Mouse (Mus musculus): ENCODE results near the gene Gm17783. TPM values are rescaled to one million over a fixed set of nuclear protein-coding genes. Genes with fewer than 3 reads are reported as not detected.
A peak's percentile ranks its signal among the peaks of the same experiment; 100 is the strongest.

Gm17783 gene
- total RNA-seq (2012; rRNA removed) (not detected in 2 replicates), polyA plus RNA-seq (2012; ENCODE audit: insufficient read depth in 1 of 2, insufficient read length in 2 of 2, low read depth in 1 of 2, low replicate concordance in 2 of 2, missing spikeins in 1 of 2) (not detected)

DNA sequence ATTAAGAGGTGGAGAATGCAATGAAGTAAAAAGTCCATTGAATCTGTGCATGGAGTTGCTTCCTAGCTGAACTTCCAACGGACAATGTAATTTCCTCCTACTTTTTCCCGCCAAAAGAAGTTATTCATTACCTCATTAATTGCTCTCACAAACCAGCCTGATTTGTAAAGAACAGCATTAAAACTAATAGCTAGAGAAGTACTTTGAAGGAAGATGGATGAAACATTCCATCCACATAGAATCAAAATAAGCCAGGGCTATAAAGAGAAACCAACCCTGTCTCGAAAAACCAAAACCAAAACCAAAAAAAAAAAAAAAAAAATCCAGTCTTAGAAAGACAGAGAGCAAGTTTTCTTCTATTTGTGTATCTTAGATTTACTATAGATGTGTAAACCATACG, at the start of gene Gm17783:
Gene Gm17783, minus strand, starts transcription at position 101 of the 400 bp plus-strand sequence.
- Histone ChIP-seq H3K27ac (ENCODE audit: control insufficient read depth, low read depth, low read length) (no peak within 1 kb of the TSS), H3K9ac (ENCODE audit: control insufficient read depth, low read depth, low read length, poor library complexity, severe bottlenecking) (no peak within 1 kb of the TSS), H3K79me2 (ENCODE audit: control insufficient read depth, insufficient read depth, low read length, poor library complexity) (no peaks in the 10 kb centered on the region), H3K36me3 (ENCODE audit: control insufficient read depth in 1 of 2, insufficient read depth in 2 of 2, low read length in 2 of 2) (no peaks in the 10 kb centered on the region), H3K4me1 (ENCODE audit: control insufficient read depth in 1 of 2, insufficient read depth in 2 of 2, low read length in 2 of 2) (no peaks in the 10 kb centered on the region), H3K9me3 (replicated peaks; ENCODE audit: insufficient read depth, low read length) (no peaks in the 10 kb centered on the region), H3K4me3 (ENCODE audit: control insufficient read depth in 1 of 2, insufficient read depth in 1 of 2, low read depth in 2 of 2, low read length in 2 of 2) (no peak within 1 kb of the TSS), H3K27me3 (ENCODE audit: control insufficient read depth in 1 of 2, insufficient read depth in 2 of 2, low read length in 2 of 2) (no peaks in the 10 kb centered on the region)
- no peak for TF ChIP-seq POLR2AphosphoS5 (IDR thresholded peaks at IDR 0.05; ENCODE audit: borderline replicate concordance, low read depth, low read length)
- TF ChIP-seq RAD21 (IDR thresholded peaks at IDR 0.05; ENCODE audit: low read depth, low read length) = no peak
- TF ChIP-seq SMC3 (IDR thresholded peaks at IDR 0.05; ENCODE audit: low read depth, low read length) = no peak
- TF ChIP-seq HCFC1 (IDR thresholded peaks at IDR 0.05; ENCODE audit: low read depth, low read length) = no peak
- no peak for TF ChIP-seq NELFE (IDR thresholded peaks at IDR 0.05; ENCODE audit: low read depth, low read length)
- no peak for TF ChIP-seq ETS1 (IDR thresholded peaks at IDR 0.05; ENCODE audit: low read depth, low read length)
- DNase-seq (ENCODE audit: low read depth, low spot score) = no peak

DNA sequence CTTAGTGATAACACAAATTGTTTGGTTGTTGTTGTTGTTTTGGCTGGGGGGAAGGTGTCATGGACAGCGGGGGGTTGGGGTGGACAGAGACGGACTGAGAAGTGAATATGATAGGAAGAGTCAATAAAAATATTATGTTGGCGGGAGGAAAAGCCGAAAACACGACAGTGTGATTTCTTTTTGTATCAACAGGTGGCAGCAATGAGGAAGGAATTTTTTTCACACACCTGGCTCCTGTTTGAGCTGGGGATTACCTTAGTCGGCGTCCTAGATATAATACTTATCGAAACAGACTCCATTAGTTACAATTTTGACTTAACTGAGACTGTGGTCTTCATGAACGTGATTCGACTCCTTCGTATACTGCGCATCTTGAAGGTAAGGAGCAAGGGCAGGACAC, 48.0 kb upstream of the Gm17783 start:
- no peak for DNase-seq (ENCODE audit: low read depth, low spot score)

DNA sequence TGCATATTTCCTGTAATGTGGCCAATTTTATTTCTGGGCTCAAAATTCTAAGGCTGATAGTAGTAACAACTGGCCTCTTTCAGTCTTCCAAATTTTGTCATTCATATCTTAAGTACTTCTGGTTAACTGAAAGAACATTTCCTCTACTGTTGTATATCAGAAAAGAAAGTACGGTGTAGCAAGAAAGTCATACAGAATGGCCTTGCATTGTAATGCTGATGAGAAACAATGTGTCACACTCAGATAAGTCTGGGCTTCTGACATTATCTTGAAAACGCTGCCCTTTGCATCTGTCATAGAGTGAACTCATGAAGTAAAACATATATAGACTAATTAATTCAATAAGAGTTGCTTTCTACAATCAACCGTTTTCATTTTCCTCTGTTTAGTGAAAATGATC, 40.5 kb upstream of the Gm17783 start:
- TF ChIP-seq RAD21 (IDR thresholded peaks at IDR 0.05; ENCODE audit: low read depth, low read length) (no peak), ETS1 (IDR thresholded peaks at IDR 0.05; ENCODE audit: low read depth, low read length) (0 out of 2 replicates have a peak, but pooled peaks have one; percentile 18), SMC3 (IDR thresholded peaks at IDR 0.05; ENCODE audit: low read depth, low read length) (no peak), USF1 (IDR thresholded peaks at IDR 0.05; ENCODE audit: low read depth, low read length) (no peak), TCF12 (IDR thresholded peaks at IDR 0.05; ENCODE audit: low read depth, low read length) (peak; percentile 64), RCOR1 (IDR thresholded peaks at IDR 0.05; ENCODE audit: low read depth, low read length) (no peak), GATA1 (IDR thresholded peaks at IDR 0.05; ENCODE audit: low read depth, low read length) (peak; percentile 78), CTCF (IDR thresholded peaks at IDR 0.05 in 2 of 3, conservative IDR thresholded peaks at IDR 0.05 in 1 of 3; ENCODE audit: control insufficient read depth in 1 of 3, insufficient read depth in 1 of 3, low read depth in 2 of 3, low read length in 3 of 3, poor library complexity in 1 of 3, severe bottlenecking in 1 of 3) (no peak), POLR2A (IDR thresholded peaks at IDR 0.05; ENCODE audit: control insufficient read depth in 1 of 2, insufficient read depth in 1 of 2, low read depth in 1 of 2, low read length in 2 of 2, poor library complexity in 1 of 2) (no peak), NELFE (IDR thresholded peaks at IDR 0.05; ENCODE audit: low read depth, low read length) (no peak), NRF1 (IDR thresholded peaks at IDR 0.05; ENCODE audit: insufficient read depth, low read depth, low read length, poor library complexity, severe bottlenecking) (no peak), BHLHE40 (IDR thresholded peaks at IDR 0.05; ENCODE audit: borderline replicate concordance, low read depth, low read length) (no peak), EP300 (IDR thresholded peaks at IDR 0.05; ENCODE audit: low read depth in 1 of 2, low read length in 2 of 2) (peak; percentile 51 to 53; a peak in 3 of 4 replicates), TAL1 (IDR thresholded peaks at IDR 0.05; ENCODE audit: low read length) (peak; percentile 21; the same call in 1 of the 2 replicates), KAT2A (conservative IDR thresholded peaks at IDR 0.05; ENCODE audit: low read depth, low read length) (no peak)
- no peak overlapping the region for H3K4me3 ChIP-seq (ENCODE audit: control insufficient read depth in 1 of 2, insufficient read depth in 1 of 2, low read depth in 2 of 2, low read length in 2 of 2)
- DNase-seq (ENCODE audit: low read depth, low spot score) = peak; percentile 61
- peaks cover 0 to 6% of the 10 kb centered on the region in 2 experiments; a peak in 1 of 4 replicates for H3K36me3 ChIP-seq (ENCODE audit: control insufficient read depth in 1 of 2, insufficient read depth in 2 of 2, low read length in 2 of 2)
- no peaks in the 10 kb centered on the region for H3K79me2 ChIP-seq (ENCODE audit: control insufficient read depth, insufficient read depth, low read length, poor library complexity)
- no peak overlapping the region for H3K9ac ChIP-seq (ENCODE audit: control insufficient read depth, low read depth, low read length, poor library complexity, severe bottlenecking)
- H3K9me3 ChIP-seq (replicated peaks; ENCODE audit: insufficient read depth, low read length) = no peaks in the 10 kb centered on the region
- H3K27me3 ChIP-seq (ENCODE audit: control insufficient read depth in 1 of 2, insufficient read depth in 2 of 2, low read length in 2 of 2) = peaks cover 0 to 3% of the 10 kb centered on the region in 2 experiments; a peak in 2 of 4 replicates
- no peaks in the 10 kb centered on the region for H3K4me1 ChIP-seq (ENCODE audit: control insufficient read depth in 1 of 2, insufficient read depth in 2 of 2, low read length in 2 of 2)
- peak overlapping the region; percentile 49 for H3K27ac ChIP-seq (ENCODE audit: control insufficient read depth, low read depth, low read length)

More for the DNA sequence above, 48.0 kb upstream of the Gm17783 start:
- no peaks in the 10 kb centered on the region for H3K36me3 ChIP-seq (ENCODE audit: control insufficient read depth in 1 of 2, insufficient read depth in 2 of 2, low read length in 2 of 2)
- no peaks in the 10 kb centered on the region for H3K4me1 ChIP-seq (ENCODE audit: control insufficient read depth in 1 of 2, insufficient read depth in 2 of 2, low read length in 2 of 2)
- no peak overlapping the region for H3K4me3 ChIP-seq (ENCODE audit: control insufficient read depth in 1 of 2, insufficient read depth in 1 of 2, low read depth in 2 of 2, low read length in 2 of 2)
- peak; percentile 27; the same call in 1 of the 2 replicates for TF ChIP-seq SMC3 (IDR thresholded peaks at IDR 0.05; ENCODE audit: low read depth, low read length)
- peak in 1 of 3 experiments; percentile 24; a peak in 2 of 6 replicates for TF ChIP-seq CTCF (IDR thresholded peaks at IDR 0.05 in 2 of 3, conservative IDR thresholded peaks at IDR 0.05 in 1 of 3; ENCODE audit: control insufficient read depth in 1 of 3, insufficient read depth in 1 of 3, low read depth in 2 of 3, low read length in 3 of 3, poor library complexity in 1 of 3, severe bottlenecking in 1 of 3)
- TF ChIP-seq ETS1 (IDR thresholded peaks at IDR 0.05; ENCODE audit: low read depth, low read length) = no peak
- no peak for TF ChIP-seq MYB (IDR thresholded peaks at IDR 0.05; ENCODE audit: low read depth, low read length)
- TF ChIP-seq ZNF384 (IDR thresholded peaks at IDR 0.05; ENCODE audit: low read depth, low read length) = 0 out of 2 replicates have a peak, but pooled peaks have one; percentile 15
- TF ChIP-seq MAX (IDR thresholded peaks at IDR 0.05; ENCODE audit: low read length) = no peak
- no peak for TF ChIP-seq POLR2AphosphoS2 (IDR thresholded peaks at IDR 0.05; ENCODE audit: low read length)
- TF ChIP-seq MAFK (IDR thresholded peaks at IDR 0.05; ENCODE audit: borderline replicate concordance, low read depth, low read length) = no peak
- TF ChIP-seq ELF1 (IDR thresholded peaks at IDR 0.05; ENCODE audit: low read depth, low read length) = no peak
- TF ChIP-seq RAD21 (IDR thresholded peaks at IDR 0.05; ENCODE audit: low read depth, low read length) = peak; percentile 14
- H3K9ac ChIP-seq (ENCODE audit: control insufficient read depth, low read depth, low read length, poor library complexity, severe bottlenecking) = no peak overlapping the region
- H3K79me2 ChIP-seq (ENCODE audit: control insufficient read depth, insufficient read depth, low read length, poor library complexity) = no peaks in the 10 kb centered on the region
- H3K9me3 ChIP-seq (replicated peaks; ENCODE audit: insufficient read depth, low read length) = no peaks in the 10 kb centered on the region
- H3K27ac ChIP-seq (ENCODE audit: control insufficient read depth, low read depth, low read length) = no peak overlapping the region
- peaks cover 0 to 3% of the 10 kb centered on the region in 2 experiments; a peak in 3 of 4 replicates for H3K27me3 ChIP-seq (ENCODE audit: control insufficient read depth in 1 of 2, insufficient read depth in 2 of 2, low read length in 2 of 2)
